Mouse (Mus musculus) olfactory bulb, adult 2 months (tissue): ENCODE results near the gene Foxp4. TPM values are rescaled to one million over a fixed set of nuclear protein-coding genes. Genes with fewer than 3 reads are reported as not detected.
A peak's percentile ranks its signal among the peaks of the same experiment; 100 is the strongest.

ENCODE experiments used
- H3K27ac ChIP-seq: fragments of 200-500 bp; 2 replicates; pipeline ENCODE4 v1.5.1; 2012; ENCODE audit warnings: low read depth, low read length; ENCODE audit not compliant: insufficient read depth
- H3K4me1 ChIP-seq: fragments of 200-500 bp; 2 replicates; pipeline ENCODE4 v1.6.1; 2012; ENCODE audit warnings: low read length; ENCODE audit not compliant: control insufficient read depth, insufficient read depth
- H3K4me3 ChIP-seq: fragments of 200-500 bp; 2 replicates; pipeline ENCODE4 v1.5.1; 2012; ENCODE audit warnings: mild to moderate bottlenecking, low read depth, low read length, moderate library complexity; ENCODE audit not compliant: insufficient read depth
- CTCF ChIP-seq: fragments of 200-500 bp; IDR thresholded peaks from 2 replicates; pipeline ENCODE4 v1.5.1; 2012; ENCODE audit warnings: low read depth, mild to moderate bottlenecking, low read length, moderate library complexity; ENCODE audit not compliant: insufficient read depth
- POLR2A ChIP-seq: fragments of 200-500 bp; IDR thresholded peaks from 2 replicates; pipeline ENCODE4 v1.6.1; 2012; ENCODE audit warnings: mild to moderate bottlenecking, low read depth, low read length, moderate library complexity; ENCODE audit not compliant: insufficient read depth
- WGBS: fragments of 180-500 bp; shearing (Covaris S2); methylation state at CpG from one replicate; pipeline ENCODE4 v1.1.7; 2018; 5-methylcytosine and 5-hydroxymethylcytosine counted together
- polyA plus RNA-seq: library from polyadenylated mRNA; stranded (reverse); fragments of >200 nt; gene quantifications from 2 replicates; pipeline ENCODE4 v1.2.4, GENCODE M21; 2012; ENCODE audit warnings: low replicate concordance; ENCODE audit not compliant: missing spikeins, insufficient read depth, insufficient read length

The Foxp4 gene
- polyA plus RNA-seq, 1 experiment: not detected

GRCm38 (mm10) chr17:47938839-47939238, 14.4 kb upstream of the Foxp4 start:
- WGBS: 85% methylated on average over 6 of the region's 6 CpGs
- Histone ChIP-seq H3K4me1 (no peaks in the 10 kb centered on the region), H3K27ac (no peak overlapping the region), H3K4me3 (no peak overlapping the region)
- TF ChIP-seq CTCF: no peak
- no peak for TF ChIP-seq POLR2A

- TF ChIP-seq POLR2A: no peak
- TF ChIP-seq CTCF: no peak
- no peak overlapping the region for H3K27ac ChIP-seq
- 48% methylated on average over 10 of the region's 10 CpGs for whole genome bisulfite sequencing
- no peak overlapping the region for H3K4me3 ChIP-seq
- H3K4me1 ChIP-seq: no peaks in the 10 kb centered on the region
Observed at GRCm38 (mm10) chr17:47937926-47938600, 13.6 kb upstream of the Foxp4 start.

GRCm38 (mm10) chr17:47936591-47936990, 12.1 kb upstream of the Foxp4 start:
- no peak overlapping the region for H3K27ac ChIP-seq
- TF ChIP-seq POLR2A (no peak), CTCF (no peak)
- 96% methylated on average over 4 of the region's 4 CpGs for WGBS
- H3K4me1 ChIP-seq: no peaks in the 10 kb centered on the region
- H3K4me3 ChIP-seq: no peak overlapping the region

GRCm38 (mm10) chr17:47929431-47929830, 5.0 kb upstream of the Foxp4 start:
- 95% methylated on average over 4 of the region's 4 CpGs for whole genome bisulfite sequencing
- Histone ChIP-seq H3K4me3 (no peak overlapping the region), H3K27ac (no peak overlapping the region), H3K4me1 (0 out of 2 replicates have a peak, but pooled peaks cover 6% of the 10 kb centered on the region)
- no peak for TF ChIP-seq POLR2A
- TF ChIP-seq CTCF: no peak

GRCm38 (mm10) chr17:47925988-47926387, 1.5 kb upstream of the Foxp4 start:
- no peak for TF ChIP-seq POLR2A
- no peak for TF ChIP-seq CTCF
- H3K4me3 ChIP-seq: no peak overlapping the region
- H3K4me1 ChIP-seq: peaks cover 26% of the 10 kb centered on the region
- H3K27ac ChIP-seq: no peak overlapping the region
- 72% methylated on average over 10 of the region's 10 CpGs for WGBS

GRCm38 (mm10) chr17:47925340-47925926, 988 bp upstream of the Foxp4 start:
- H3K4me3 ChIP-seq: peak overlapping the region; percentile 73
- peaks cover 26% of the 10 kb centered on the region for H3K4me1 ChIP-seq
- TF ChIP-seq POLR2A: no peak
- 11% methylated on average over 13 of the region's 13 CpGs for WGBS
- no peak overlapping the region for H3K27ac ChIP-seq

GRCm38 (mm10) chr17:47923678-47924382, 615 bp downstream of the Foxp4 start:
- WGBS: under 1% methylated on average over 64 of the region's 65 CpGs
- TF ChIP-seq CTCF (no peak), POLR2A (no peak)
- H3K4me1 ChIP-seq: peaks cover 26% of the 10 kb centered on the region
- no peak overlapping the region for H3K27ac ChIP-seq
- H3K4me3 ChIP-seq: peak overlapping the region; percentile 73

GRCm38 (mm10) chr17:47923011-47923677, 1.3 kb downstream of the Foxp4 start:
- H3K27ac ChIP-seq: no peak overlapping the region
- TF ChIP-seq POLR2A (no peak), CTCF (no peak)
- 1% methylated on average over 28 of the region's 28 CpGs for WGBS
- peaks cover 26% of the 10 kb centered on the region for H3K4me1 ChIP-seq
- peak overlapping the region; percentile 73 for H3K4me3 ChIP-seq

- Histone ChIP-seq H3K27ac (no peak overlapping the region), H3K4me1 (peaks cover 26% of the 10 kb centered on the region), H3K4me3 (peak overlapping the region; percentile 23)
- WGBS: 4% methylated on average over 24 of the region's 24 CpGs
- TF ChIP-seq CTCF (no peak), POLR2A (no peak)
Observed at GRCm38 (mm10) chr17:47922579-47922978, 1.9 kb downstream of the Foxp4 start.
